Mouse (Mus musculus) 3134 (cell line): ENCODE results near the gene Grb10.
A peak's percentile ranks its signal among the peaks of the same experiment; 100 is the strongest.

Experiments used
- DNase-seq: peaks from one replicate; pipeline ENCODE4 v3.0.0-alpha.2; 2011; ENCODE audit warnings: low spot score; ENCODE audit not compliant: insufficient read length; ENCODE audit errors: extremely low read depth

Grb10 gene

GRCm38 (mm10) chr11:11922106-11922505 lies 116.4 kb downstream of the Grb10 start:
- DNase-seq = no peak

GRCm38 (mm10) chr11:11907703-11908413 lies 130.6 kb downstream of the Grb10 start:
- peak; percentile 43 for DNase-seq

GRCm38 (mm10) chr11:11905518-11905917 lies 133.0 kb downstream of the Grb10 start:
- DNase-seq = no peak

GRCm38 (mm10) chr11:11904995-11905394 lies 133.5 kb downstream of the Grb10 start:
- no peak for DNase-seq

- DNase-seq = no peak
Observed at GRCm38 (mm10) chr11:11901509-11901908, 137.0 kb downstream of the Grb10 start.

GRCm38 (mm10) chr11:11898496-11898895 lies 140.0 kb downstream of the Grb10 start:
- no peak for DNase-seq

GRCm38 (mm10) chr11:11897645-11898357 lies 140.7 kb downstream of the Grb10 start, which contains the start of gene Ddc:
TSS of gene Ddc (minus strand) at chr11:11898144.
- DNase-seq = no peak

- no peak for DNase-seq
Observed at GRCm38 (mm10) chr11:11895479-11895878, 143.0 kb downstream of the Grb10 start.

GRCm38 (mm10) chr11:11893769-11894168 lies 144.7 kb downstream of the Grb10 start:
- no peak for DNase-seq

- no peak for DNase-seq
Observed at GRCm38 (mm10) chr11:11892993-11893602, 145.4 kb downstream of the Grb10 start.

GRCm38 (mm10) chr11:11891832-11892231 lies 146.7 kb downstream of the Grb10 start:
- DNase-seq = no peak

GRCm38 (mm10) chr11:11890139-11890741 lies 148.2 kb downstream of the Grb10 start:
- DNase-seq = no peak

GRCm38 (mm10) chr11:11888727-11889126 lies 149.8 kb downstream of the Grb10 start:
- DNase-seq = no peak

GRCm38 (mm10) chr11:11888051-11888450 lies 150.4 kb downstream of the Grb10 start:
- no peak for DNase-seq

- no peak for DNase-seq
Observed at GRCm38 (mm10) chr11:11886403-11886998, 152.0 kb downstream of the Grb10 start.

GRCm38 (mm10) chr11:11885921-11886320 lies 152.6 kb downstream of the Grb10 start:
- DNase-seq = no peak

- no peak for DNase-seq
Observed at GRCm38 (mm10) chr11:11885246-11885643, 153.2 kb downstream of the Grb10 start.

- DNase-seq = no peak
Observed at GRCm38 (mm10) chr11:11884533-11885245, 153.8 kb downstream of the Grb10 start.

GRCm38 (mm10) chr11:11881783-11882155 lies 156.7 kb downstream of the Grb10 start:
- no peak for DNase-seq
